Mouse (Mus musculus) adrenal gland, postnatal 0 days (tissue): ENCODE measurements around the gene Vps4a. TPM values are rescaled to one million over a fixed set of nuclear protein-coding genes. Genes with fewer than 3 reads are reported as not detected.

Experiments
- polyA plus RNA-seq: library from polyadenylated mRNA; unstranded; fragments of >200 nt; fragmentation: Nextera tagmentation; extraction: Ambion mirVana; gene quantifications from 2 replicates; pipeline ENCODE4 v1.2.1, GENCODE M21; 2015

Gene Vps4a
- 54.1 and 65.3 TPM in 2 replicates for polyA plus RNA-seq

GRCm38 (mm10) chr8:107030650-107031576, at the start of gene Vps4a:
TSS of gene Vps4a (plus strand) at chr8:107031222.

GRCm38 (mm10) chr8:107048061-107048941, 17.3 kb downstream of the Vps4a start, which contains the start of gene Pdf:
TSS of gene Pdf (minus strand) at chr8:107048614.

GRCm38 (mm10) chr8:107056076-107056972, 25.3 kb downstream of the Vps4a start, which contains the start of the genes Cog8 and Nip7:
TSS of gene Cog8 (minus strand) at chr8:107056689.
TSS of gene Nip7 (plus strand) at chr8:107056877.

GRCm38 (mm10) chr8:107065511-107066496, 34.8 kb downstream of the Vps4a start, which contains the start of gene Tmed6:
TSS of gene Tmed6 (minus strand) at chr8:107065644.

Other genes starting within 250 kb of the Vps4a start
- 0.04 TPM in 1 of 2 replicates, not detected in the other for gene Has3, start 161.0 kb upstream of the Vps4a start, polyA plus RNA-seq
- gene Utp4, start 137.6 kb upstream of the Vps4a start, polyA plus RNA-seq, result 20.6 and 33.5 TPM in 2 replicates
- 16.6 and 21.5 TPM in 2 replicates for gene Sntb2, start 95.5 kb upstream of the Vps4a start, polyA plus RNA-seq
- 36.7 and 47.2 TPM in 2 replicates for gene Pdf, start 17.4 kb downstream of the Vps4a start, polyA plus RNA-seq
- gene Cog8, start 25.5 kb downstream of the Vps4a start, polyA plus RNA-seq, result 26.9 and 38.4 TPM in 2 replicates
- gene Nip7, start 25.7 kb downstream of the Vps4a start, polyA plus RNA-seq, result 89.6 and 137 TPM in 2 replicates
- 0.58 and 1.5 TPM in 2 replicates for gene Tmed6, start 34.4 kb downstream of the Vps4a start, polyA plus RNA-seq
- gene Terf2, start 65.3 kb downstream of the Vps4a start, polyA plus RNA-seq, result 10.5 and 15.8 TPM in 2 replicates
- 76.9 and 162 TPM in 2 replicates for gene Cyb5b, start 119.4 kb downstream of the Vps4a start, polyA plus RNA-seq